17 mouse cellular contexts compared by ENCODE assay signal in the genomic region with DNA sequence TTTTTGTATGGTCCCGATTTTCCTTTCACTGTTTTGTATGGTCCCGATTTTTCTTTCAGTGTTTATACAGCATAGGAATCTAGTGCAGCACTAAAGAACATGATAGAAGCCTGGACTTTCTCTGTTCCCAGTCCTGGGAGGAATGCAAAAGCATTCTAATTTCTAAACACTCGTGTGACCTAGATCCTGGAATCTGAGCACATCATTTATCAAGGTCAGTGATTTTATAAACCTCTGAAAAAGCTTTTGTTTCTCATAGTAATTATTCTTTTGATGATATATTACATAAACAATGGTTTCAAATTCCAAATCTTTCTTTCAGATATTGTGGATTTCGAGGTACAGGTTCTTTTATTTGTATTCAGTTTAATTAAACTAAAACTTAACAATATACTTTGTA.
"Had no signal": no experiment of that assay in that cellular context is flagged by ENCODE, and none has a peak within 500 bp of the region (broad histone marks: within the 10 kb centered on the region; RNA-seq: fewer than 3 reads in every experiment).

No protein-coding gene starts in this region.

- DNase-seq: cerebellum, adult 8-10 months; cerebellum, adult 9-10 months; cerebellum, adult 9-11 months; cerebellum, postnatal 10 days; cerebellum, postnatal 14 days; cerebellum, postnatal 25 days; cerebellum, postnatal 36 days; embryo, embryonic 11 days; forebrain, postnatal 0 days; gastrocnemius, adult 2 months; gastrocnemius, postnatal 10 days; gastrocnemius, postnatal 14 days; gastrocnemius, postnatal 25 days; gastrocnemius, postnatal 36 days; heart, adult 11 months; heart, adult 18-20 months; heart, adult 2 months had no signal
